Mouse (Mus musculus) heart, adult 8-10 months (tissue): ENCODE measurements at regions not wholly inside any gene's neighbourhood (a gene's known extent, or its start where the extent isn't known, plus 50 kb on each side); places are given as distances from the start of the nearest gene placed in this dataset.

Experiments used
- DNase-seq: peaks from one replicate; pipeline ENCODE4 v3.0.0; 2022; ENCODE audit warnings: low spot score

DNA sequence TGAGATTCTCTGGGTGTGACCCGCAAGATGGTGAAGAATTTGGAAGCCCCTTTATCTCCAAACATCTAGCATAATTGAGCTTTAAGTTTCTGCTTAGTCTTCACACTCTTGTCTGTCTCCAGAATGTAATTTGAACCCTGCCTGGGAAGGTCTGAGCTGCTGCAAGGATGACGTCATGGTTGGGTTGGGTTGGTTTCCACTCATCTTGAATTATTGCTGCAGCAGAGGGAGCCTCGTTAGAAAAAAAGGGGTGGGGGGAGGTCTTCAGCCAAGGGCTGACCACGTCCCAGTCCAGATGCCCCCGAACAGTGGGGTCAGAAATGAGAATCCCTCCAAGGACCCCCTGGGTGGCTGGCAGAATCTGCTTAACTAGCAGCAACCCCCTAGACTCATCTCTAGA lies 158.1 kb upstream of the Sox11 start:
- DNase-seq, result no peak

DNA sequence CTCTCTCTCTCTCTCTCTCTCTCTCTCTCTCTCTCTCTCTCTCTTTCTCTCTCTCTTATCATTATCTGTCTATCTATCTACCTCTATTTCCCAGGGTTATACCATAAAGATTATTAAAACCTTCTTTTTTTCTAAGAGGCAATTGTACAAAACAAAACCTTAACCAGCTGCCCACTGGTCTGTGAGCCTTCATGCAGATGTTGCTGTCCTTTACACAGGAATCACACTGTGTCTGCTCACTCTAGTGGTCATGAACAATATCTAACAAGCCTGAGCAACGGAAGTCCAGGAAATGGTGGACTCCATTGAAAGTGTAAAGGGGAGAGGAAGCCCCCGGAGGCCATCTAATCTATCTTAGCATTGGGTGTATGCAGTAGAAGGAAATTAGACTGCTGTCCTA lies 156.9 kb upstream of the Sox11 start:
- no peak for DNase-seq

DNA sequence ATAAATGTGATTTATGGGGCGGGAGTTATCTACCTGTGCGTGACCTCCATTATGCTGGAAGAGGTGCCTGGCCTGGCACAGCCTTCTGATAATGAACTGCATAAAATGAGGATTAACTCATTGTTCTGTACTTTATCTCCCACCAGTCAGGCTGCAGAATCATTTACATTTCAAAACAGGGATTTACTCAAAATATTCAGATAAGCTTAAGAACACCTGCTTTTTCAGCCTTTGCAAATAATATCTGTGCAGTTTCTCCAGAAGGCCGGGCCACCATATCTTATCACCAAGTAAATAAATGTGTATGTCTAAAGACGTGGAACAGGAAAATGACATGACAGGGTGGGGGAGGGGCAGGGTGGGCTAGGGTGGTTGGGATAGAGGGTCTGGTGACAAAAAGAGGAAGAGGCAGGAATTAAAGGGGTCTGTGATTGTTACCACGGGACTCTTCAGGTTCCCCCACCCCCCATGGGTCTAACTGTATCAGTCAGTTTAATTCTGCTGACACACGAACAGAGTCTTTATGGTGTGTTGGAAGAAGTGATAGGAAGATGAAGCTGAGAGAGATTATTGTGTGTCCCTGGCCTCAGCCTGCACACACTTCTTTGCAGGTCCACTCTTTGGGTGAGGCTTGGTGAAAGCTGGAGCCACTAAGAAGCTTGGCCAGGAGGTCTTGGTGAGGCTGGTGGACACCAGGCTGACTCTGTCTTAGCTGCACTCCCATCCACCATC lies 154.6 kb upstream of the Sox11 start:
- no peak for DNase-seq

DNA sequence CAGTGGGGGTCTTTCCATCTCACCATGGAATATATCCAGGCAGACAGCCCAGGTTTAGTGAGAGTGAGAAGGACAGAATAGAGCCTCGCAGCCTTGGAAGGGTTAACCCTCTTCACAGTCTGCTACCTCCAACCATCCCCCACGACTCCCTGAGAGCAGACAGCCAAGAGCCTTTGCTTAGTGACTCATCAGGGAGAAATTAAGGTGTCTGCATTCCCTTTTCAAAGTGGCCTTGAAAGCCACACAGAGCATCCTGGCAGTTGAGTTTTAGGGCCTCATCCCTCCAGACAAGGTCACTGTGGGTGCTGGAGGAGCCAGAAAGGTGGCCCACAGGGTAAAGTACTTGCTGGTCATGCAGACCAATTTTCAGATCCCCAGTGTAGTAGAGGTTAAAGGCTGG lies 149.9 kb upstream of the Sox11 start:
- DNase-seq, result no peak

DNA sequence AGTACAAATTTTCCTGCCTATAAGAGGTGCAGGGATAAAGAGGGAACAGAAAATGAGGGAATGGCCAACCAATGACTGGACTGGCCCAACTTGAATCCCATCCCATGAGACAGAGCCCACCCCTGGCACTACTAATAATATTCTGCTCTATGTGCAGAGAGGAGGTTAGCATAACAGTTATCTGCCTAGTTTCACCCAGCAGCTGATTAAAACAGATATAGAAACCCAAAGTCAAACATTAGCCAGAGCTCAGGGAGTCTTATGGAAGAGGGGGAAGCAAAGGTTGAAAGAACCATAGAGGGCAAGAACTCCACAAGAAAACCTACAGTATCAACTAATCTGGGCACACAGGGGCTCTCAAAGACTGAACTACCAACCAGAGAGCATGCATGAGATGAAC lies 138.9 kb upstream of the Sox11 start:
- DNase-seq, result no peak

DNA sequence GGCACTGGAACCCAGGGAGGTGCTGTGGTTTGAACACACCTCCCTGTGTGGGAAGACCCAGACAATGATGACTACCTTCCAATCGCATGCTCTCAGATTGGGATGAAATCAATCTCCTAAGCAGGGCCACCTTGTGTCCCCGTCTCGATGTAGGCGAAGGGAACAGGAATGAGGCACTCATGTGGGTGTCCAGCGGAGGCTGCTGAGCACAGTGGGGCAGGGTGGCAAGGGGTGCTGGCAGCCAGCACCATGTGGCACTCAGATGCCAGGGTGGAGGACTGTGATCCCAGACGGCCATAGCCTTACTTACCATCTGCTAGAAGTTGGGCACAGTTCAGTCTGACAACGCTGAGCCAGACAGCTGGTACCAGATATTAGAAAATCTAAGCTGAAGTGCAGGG lies 137.2 kb upstream of the Sox11 start:
- DNase-seq, result no peak

DNA sequence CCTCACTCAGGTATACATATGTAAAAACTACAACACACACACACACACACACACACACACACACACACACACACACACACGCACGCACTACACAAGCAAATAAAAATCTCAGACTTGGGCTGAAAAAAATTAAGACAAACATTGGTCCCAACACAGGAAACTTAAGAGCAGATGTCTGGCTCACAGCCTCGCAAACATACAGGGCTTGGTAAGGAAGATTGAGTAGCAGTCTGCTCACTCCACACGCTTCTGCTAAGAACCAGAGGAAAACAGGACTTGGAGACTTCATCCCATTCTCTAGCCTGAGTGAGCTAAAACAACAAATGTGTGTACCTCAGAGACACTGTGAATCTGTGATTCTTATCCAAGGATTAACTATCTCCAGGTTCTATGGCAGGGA lies 132.3 kb upstream of the Sox11 start:
- no peak for DNase-seq

DNA sequence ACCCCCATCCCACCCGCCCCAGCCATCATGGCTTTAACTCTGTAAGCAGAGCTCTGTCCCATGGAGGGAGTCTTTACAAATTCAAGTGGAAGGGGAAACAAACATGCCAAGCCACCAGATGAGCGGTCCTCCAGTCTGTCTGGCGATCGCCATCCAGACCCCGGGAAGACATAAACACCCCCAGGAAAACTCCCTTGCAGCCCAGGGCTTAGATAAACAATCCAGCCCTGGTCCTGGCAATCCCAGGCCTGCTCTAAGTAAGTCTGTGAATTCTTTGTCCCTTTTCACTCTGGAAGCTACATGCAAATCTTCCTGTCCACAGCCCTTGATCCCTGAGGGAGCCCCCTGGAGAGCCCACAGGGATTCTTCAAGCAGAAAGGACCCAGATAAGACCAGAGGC lies 129.2 kb upstream of the Sox11 start:
- DNase-seq, result no peak

DNA sequence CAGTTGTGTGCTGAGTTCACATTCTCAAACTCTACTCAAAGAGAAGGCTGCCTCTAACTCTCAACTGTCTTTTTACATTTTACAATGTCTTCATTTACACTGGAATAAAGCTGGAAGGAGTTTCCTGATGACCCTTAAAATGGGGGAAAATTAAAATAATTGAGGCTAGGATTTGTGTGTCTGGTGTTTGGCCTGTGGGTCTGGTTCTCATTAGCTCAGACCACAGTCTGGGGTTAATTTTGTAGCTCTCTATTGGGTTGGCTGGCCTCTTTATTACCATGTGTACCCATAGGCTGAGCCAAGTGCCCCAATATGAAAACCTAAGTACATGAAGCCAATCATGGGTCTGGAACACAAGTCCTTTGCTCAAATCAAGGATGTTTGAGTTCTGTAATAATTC lies 128.0 kb upstream of the Sox11 start:
- DNase-seq, result no peak

DNA sequence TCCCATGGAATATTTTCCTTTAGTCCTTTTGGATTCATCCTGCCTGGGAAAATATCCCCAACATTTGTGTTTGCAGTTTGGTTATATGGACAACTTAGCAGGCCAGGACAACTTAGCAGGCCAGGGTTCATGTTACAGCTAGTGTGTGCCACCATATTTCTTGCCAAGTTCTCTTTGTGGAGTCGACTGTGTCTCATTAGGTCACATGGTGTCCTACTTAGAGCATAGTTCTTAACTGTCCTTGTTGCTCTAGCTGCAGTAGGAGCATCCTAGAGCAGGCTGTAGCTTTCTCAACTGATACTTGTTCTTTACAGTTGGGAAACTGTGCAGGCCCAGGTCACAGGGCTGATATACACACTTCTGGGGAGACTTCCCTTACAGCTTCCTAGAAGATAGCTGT lies 126.4 kb upstream of the Sox11 start:
- DNase-seq, result no peak

DNA sequence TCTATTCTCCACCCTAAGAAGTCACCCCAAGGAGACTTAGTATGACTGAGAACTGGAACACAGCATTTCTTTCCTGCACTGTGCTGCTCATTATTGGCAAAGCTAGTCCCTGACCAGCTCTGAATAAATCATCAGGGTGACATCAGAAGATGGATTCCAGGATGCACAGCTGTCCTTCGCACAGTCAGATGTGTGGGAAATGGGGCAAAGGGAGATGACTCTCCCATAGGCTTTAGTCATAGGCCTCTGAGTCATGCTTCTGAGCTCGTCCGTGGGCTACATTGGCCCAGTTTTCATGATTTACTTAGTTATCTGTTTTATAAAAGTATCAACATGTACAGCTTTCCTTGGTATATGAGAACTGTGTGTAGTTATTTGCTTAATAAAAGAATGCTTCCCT lies 125.8 kb upstream of the Sox11 start:
- DNase-seq, result no peak

DNA sequence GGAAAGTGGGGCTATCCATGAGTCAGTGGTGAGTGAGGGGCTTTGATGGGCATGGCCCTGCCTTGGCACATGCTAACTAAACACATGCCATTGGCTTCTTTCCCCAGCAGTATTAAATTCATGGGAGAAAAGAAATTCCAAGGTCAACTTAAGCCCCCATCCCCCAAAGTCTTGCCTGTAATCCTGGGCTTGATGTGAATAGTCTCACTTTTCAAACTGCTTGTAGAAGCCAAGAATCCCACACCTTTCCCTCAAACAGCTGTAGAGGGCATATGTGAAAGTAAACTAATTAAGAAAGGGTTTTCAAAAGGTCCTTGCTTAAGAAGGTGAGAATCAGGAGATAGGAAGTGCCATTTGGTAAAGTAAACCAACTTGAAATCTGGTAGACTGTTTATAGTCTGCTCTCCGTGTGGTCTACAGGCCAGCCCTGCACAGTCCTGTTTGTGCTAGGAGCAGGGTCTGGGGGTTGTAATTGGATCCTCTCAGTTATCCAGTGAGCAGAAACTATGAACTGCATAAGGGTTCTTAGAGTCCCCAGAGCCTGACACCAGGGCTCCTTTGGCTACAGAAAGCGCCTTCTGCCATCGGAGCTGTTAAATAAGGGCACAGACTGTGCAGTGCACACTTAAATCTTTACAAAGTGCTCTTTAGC lies 123.3 kb upstream of the Sox11 start:
- no peak for DNase-seq

DNA sequence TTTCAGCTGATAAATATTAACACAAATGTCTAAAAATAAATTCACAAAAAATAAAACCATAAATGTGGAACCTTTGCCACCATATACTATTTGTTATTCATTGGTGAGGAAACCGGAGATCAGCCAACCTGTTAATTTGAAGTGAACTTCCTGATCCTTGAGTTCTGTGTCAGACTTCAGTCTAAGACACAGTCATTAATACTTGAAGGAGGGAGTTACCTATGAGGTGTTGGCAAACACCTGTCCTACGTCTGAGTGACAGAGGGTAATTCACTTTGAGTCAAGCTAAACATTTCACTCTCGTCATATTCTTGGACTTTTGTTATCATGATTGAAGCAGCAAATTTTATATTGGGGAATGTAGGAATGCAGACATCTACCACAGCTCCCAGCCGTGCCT lies 116.3 kb upstream of the Sox11 start:
- DNase-seq, result no peak

DNA sequence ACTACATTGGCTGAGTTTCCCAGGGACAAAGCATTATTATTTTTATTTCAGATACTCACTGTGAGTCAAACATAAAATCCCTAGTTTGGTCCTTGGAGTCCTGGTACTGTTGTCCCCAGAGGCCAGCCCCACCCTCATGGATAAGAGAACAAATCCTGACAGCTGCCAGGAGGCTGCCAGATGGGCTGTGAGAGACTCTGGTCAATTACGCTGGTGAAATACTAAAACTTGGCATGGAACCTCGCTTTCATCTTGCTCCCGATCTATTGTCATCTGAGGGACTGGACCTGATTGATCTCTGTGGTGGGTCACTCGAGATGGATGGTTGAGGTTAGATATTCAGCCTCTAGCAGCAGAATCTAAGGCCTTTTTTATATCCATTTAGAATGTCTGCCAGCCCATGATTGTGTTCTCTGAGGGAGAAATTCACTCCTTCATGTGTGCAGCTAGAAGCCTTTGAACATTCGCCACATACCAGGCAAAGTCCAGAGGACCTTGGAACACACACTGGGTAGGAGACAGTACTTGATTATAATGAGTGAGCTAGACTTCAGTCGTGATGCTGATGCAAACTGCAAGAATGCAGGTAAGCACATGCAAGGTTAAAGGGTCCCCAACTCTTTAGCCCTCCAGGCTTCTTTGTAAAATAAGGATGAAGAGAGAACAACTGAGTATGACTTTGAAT lies 95.4 kb upstream of the Sox11 start:
- no peak for DNase-seq

DNA sequence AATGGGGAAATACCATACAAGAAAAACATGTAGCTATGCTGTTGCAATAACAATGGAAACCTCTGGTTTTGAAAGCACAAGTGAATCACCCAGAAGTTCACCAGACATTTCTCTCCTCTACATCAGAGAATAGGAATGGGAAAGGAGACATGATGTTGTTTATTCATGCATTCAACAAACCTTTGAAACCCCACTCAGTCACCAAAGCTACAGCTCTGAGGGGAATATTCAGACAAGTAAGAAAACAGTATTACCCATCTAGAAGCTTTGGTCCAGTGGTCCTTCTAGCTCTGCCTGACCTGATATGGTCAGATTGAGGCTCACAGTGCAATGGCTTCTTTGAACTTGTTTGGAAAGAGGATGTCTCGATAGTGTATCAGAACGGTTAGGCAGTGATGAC lies 89.0 kb upstream of the Sox11 start:
- DNase-seq, result no peak

DNA sequence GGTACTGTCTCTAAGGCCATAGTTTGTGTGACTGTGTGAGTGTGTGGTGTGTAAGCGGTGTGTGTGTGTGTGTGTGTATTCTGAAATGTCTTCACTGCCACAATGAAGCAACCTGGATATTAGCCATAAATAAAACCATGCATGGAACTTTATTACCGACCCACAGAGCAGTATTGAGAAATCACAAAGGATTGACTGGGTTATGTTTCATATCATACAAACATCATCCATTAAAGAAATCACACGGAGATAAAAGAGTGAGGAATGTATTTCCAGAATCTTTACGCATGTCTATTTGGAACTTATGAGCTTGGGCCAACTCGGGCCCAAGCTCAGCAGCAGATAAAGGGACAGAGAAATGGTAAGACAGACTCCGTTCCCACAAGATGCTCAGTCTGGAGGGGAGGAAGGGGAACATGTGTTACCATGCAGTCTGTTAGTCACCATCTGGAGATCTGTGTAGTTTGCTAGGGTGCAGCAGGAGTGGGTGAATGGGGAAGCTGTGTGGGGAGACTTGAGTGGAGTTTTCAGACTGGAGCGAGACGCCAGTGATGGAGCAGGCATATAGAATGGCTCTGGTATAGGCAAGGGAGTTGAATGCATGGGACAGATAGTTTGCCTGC lies 75.1 kb upstream of the Sox11 start:
- no peak for DNase-seq

DNA sequence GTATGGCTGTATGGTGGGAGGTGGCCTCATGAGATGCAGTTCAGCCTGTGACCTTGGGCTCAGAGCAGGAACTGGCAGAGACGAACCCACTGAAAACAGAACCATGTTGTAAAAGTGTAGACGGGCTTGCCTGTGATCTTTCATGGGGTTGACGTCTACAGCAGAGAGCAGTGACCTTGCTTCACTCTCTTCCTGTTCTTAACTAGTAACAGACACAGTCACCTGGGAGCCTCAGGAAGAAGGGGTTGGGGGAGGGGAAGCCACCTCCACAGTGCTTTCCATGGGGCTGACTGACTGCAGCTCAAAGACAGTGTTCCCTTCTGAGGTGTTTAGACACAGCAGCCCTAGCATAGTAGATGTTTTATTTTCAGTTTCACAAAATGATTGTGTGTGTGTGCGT lies 68.2 kb upstream of the Sox11 start:
- no peak for DNase-seq

DNA sequence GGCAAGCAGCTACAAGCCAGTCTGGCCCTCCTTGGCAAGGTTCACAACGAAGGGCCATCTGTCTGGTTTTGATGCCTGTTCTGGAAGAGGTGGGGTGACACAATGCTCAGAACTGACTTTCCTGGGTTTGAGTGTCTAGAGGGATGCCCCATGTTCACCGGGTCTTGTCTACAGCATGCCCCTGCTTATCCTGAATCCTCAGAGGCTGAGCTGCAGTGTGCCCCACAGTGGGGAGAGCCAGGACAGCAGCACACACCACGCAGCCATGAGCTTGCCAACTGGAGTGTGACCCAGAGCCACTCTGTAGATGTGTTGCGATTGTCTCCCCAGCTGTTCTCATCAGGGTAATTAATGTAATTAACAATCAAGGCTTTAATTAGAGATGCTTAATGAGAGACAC lies 66.1 kb upstream of the Sox11 start:
- no peak for DNase-seq

DNA sequence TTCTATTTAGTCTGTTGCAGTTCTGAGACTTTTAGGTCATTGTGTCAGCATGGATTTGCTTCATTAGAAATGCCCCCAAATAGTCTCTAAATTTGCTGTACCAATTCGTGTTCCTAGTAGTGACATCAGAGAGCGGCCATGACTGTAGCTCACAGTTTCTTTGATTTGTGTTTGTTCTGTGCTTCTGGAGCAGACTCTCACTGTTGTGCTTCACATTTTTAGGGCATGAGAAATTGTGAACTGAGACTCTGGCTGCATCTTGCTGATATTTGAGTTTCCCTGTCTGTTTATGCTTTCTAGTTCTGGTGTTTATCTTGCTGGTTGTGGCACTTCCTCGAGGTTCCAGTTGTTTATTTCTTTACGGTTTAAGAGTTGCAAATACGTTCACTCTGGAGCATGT lies 57.0 kb upstream of the Sox11 start:
- DNase-seq, result no peak
